Mouse (Mus musculus): ENCODE measurements at regions not wholly inside any gene's neighbourhood (a gene's known extent, or its start where the extent isn't known, plus 50 kb on each side); places are given as distances from the start of the nearest gene placed in this dataset.
"Not testable (repeated sequence)": the region's sequence is repeated elsewhere in the genome, so short reads cannot be mapped to it uniquely, and the experiment has no call there.

DNA sequence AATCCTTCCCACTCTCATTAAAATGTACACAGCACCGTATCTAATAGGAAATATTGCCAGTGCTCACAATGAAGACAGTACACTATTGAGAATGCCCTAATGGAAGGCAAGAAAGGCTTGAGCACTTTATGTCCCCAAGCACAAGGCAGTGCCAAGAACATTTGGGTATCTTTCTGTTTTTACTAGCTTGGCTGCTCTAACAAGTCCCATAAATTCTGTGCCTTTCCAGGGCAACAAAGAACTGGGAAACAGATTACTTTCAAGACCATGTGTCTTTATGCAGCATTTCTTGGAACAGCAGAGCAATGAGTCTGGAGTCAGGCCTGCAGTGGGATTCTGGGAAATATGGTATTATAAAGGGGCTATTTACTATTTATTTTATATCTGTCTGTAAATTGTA, 192.3 kb downstream of the 1700008P02Rik start:
- no peak for DNase-seq

DNA sequence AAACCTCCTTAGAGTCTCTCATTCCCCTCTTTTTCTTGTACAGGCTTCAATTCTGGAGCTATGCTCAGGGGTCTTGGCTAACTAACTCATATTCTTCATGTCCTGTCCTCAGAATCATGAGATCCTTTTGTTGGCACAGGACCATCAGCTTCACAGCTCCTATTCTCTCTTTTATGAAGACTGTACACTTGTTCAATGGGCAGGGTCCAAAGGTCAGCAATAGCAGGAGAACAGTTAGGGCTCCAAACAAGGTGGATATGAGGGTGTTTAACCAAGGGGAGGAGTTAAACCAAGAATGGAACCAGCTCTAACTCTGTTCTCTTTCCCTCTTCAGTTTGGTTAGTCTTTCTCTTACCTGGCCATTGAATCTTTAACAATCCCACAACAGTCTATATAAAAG, 219.4 kb downstream of the 1700008P02Rik start:
- DNase-seq, result no peak

DNA sequence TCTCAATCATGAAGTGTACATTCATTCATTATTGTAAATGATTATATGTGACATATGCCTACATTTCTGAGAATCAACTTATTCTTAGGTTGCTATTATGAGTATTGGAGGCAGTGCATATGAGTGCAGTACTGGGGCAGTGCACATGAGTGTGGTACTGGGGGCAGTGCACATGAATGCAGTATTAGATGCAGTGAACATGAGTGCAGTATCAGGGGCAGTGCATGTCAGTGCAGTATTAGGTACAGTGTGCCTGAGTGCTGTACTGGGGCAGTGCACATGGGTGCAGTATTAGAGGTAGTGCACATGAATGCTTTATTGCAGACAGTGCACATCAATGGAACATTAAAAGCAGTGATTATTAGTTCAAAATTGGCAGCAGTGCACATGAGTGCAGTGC, 234.6 kb downstream of the 1700008P02Rik start:
- no peak for DNase-seq

DNA sequence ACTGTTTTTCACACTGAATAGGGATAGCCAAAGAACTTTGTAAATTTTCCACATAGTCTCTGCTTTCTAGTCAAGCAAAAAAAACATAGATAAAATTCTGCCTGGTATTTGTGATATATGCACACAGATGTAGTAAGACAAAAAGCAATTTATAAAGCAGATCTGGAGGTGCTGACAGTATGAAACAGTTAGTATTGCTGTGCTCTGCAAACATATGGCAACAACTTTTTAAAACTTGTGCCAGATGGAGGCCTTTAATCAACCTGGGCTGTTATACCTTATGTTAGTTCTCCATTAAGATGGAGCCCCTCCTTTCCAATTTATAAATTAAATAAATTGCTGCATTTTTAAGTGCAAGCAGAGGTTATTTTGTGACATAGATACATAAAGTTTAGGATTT, 237.3 kb downstream of the 1700008P02Rik start:
- no peak for DNase-seq

DNA sequence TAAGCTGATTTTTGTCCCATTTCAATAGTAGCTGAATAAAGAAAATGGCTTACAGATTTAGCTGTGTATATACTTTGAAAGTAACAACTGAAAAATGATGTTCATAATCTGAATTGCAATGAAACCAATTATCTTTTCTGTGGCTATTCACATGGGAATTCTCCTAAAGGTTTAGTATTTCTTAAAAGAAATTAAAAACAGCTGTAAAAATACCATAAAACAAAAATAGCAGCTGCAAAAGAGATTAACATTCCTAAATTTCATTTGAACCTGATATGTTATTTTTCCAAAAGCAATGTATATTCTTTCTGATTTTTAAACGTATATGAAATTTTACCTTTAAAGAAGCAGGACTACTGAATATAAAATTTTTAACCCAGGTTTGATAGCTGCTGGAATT, 237.9 kb downstream of the 1700008P02Rik start:
- DNase-seq, result no peak

DNA sequence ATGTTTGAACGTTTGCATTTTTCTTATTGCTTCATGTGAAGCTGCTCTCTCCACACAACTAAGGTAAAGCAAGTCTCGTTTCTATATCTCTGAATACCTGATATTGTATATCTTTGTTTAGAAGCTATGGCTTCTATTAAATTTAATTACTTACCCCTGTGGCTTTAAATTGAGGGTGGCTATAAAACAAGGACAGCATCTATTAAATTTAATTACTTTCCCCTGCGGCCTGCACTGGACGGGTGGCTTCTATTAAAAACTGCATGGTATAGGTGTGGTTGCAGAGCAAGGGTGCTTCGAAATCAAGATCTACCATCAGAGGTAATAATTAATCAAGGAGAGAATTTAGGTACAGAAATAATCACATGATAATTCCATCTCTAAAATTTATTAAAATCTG, 238.5 kb downstream of the 1700008P02Rik start:
- no peak for DNase-seq

DNA sequence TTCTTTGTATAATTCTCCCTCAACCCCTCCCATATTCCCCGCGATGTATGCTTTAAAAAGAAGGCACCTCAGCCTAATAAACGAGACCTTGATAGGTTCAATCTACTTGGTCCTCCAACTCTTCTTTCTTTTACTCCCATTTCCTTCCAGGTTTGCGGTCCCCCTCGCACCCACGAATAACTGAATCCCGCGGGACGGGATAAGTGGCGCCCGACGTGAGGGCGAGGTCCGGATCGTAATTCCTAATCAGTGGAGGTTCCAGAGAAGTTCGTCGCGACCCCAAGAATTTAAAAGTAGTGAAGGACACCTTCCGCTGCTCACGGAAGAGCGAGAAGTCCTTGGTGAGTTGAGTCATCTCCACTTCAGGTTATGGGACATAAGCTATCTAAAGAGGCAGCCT, 281.2 kb downstream of the 1700008P02Rik start:
- not testable (repeated sequence) for DNase-seq

DNA sequence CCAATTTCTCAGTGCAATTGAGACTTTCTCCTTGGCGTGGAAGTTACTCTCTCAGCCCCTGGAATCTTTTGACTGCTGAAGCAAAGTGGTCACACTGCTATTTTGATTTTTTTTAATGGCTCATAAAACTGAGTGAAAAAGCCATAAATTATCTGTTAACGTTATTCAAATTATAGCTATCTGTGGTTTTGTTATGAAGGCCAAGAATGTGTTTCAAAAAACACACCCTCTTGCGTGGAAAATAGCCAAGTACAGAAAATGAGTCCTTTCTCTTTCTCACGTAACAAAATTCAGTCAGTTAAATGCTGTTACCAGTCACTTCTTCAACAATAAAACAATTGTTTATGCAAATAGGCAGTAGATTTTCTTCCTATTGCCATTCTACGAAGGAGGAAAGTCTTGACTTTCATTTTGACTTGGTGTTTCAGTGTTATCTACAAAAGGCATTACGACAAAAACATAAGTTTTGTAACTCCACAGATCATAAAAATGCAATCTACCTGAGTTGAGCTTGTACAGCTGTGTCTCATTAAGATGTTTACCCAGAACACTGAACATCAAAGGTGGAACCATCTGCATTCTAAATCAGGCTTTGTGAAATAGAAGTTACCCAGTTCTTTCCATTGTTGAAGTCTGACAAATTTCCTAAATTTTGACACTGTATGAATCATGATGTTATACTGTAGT, 299.3 kb downstream of the 1700008P02Rik start:
- no peak for DNase-seq

DNA sequence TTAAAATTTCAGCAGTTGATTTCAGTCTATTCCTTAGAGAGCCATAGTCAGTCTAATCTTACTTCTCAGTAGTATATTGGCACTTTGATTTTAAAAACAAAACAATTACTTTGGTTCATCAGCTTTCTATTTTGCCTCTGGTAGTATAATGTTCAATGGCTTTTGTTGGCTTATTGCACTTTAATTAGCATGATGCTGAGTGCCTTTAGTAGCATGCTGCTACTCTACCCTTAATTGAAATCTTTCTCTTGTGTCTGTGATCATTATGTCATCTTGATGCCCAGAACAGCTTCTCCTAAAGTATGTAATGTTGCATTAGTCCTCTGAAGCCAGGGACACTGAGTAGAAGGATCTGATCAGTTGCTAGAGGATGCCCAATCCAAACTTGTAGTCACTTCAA, 330.7 kb downstream of the 1700008P02Rik start:
- no peak for DNase-seq

DNA sequence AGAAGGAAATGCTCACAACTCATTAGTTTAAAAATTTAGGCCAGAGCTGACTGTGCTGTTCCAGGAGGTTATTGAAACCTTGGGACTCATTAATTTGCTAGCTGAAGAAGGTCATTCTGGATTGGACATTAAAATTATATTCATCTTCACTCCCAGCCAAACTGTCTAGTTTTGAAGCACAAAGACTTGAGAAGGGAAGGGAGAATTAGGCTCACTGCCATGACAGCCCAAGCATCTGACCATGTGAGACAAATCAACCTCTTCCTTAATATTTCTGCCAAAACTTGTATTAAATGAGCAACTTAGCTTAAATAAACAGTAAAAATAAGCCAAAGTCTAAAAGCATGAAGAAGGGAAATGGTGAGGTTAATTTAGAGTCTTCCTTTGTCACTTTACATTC, 339.6 kb downstream of the 1700008P02Rik start:
- peak in 1 of 2 experiments; percentile 2 for DNase-seq

Data from cerebellum, postnatal 10 days (tissue).